Mouse (Mus musculus): Measurements from ENCODE around the gene Kif2c. TPM values are rescaled to one million over a fixed set of nuclear protein-coding genes. Genes with fewer than 3 reads are reported as not detected.
A peak's percentile ranks its signal among the peaks of the same experiment; 100 is the strongest.
"Not testable (repeated sequence)": the region's sequence is repeated elsewhere in the genome, so short reads cannot be mapped to it uniquely, and the experiment has no call there.

The Kif2c gene
- polyA plus RNA-seq, 1 experiment from 2014 or later = 47.7 TPM

GRCm38 (mm10) chr4:117214250-117214649 lies 31.8 kb upstream of the Kif2c start:
- Histone ChIP-seq H3K4me3 (no peak overlapping the region), H3K9me3 (replicated peaks) (no peaks in the 10 kb centered on the region), H3K27me3 (replicated peaks) (peaks cover 5% of the 10 kb centered on the region; the same call in 1 of the 2 replicates), H3K4me2 (no peak overlapping the region), H3K27ac (no peak overlapping the region), H3K4me1 (peaks cover 6% of the 10 kb centered on the region), H3K9ac (no peak overlapping the region), H3K36me3 (no peaks in the 10 kb centered on the region)
- ATAC-seq = no peak
- 73% methylated on average over 6 of the region's 6 CpGs for WGBS (ENCODE audit: insufficient replicate concordance)

GRCm38 (mm10) chr4:117210147-117211074 lies 28.0 kb upstream of the Kif2c start:
- Histone ChIP-seq H3K4me1 (no peaks in the 10 kb centered on the region), H3K27ac (no peak overlapping the region), H3K9ac (peak overlapping the region; percentile 7; the same call in 1 of the 2 replicates), H3K27me3 (replicated peaks) (peaks cover 9% of the 10 kb centered on the region), H3K36me3 (no peaks in the 10 kb centered on the region), H3K4me2 (peak overlapping the region; percentile 28), H3K9me3 (replicated peaks) (no peaks in the 10 kb centered on the region), H3K4me3 (no peak overlapping the region)
- WGBS (ENCODE audit: insufficient replicate concordance) = 3% methylated on average over 20 of the region's 20 CpGs
- peak; percentile 84 for ATAC-seq

- Histone ChIP-seq H3K4me2 (no peak overlapping the region), H3K27ac (no peak overlapping the region), H3K27me3 (replicated peaks) (peaks cover 4% of the 10 kb centered on the region; the same call in 1 of the 2 replicates), H3K4me3 (no peak overlapping the region), H3K4me1 (no peaks in the 10 kb centered on the region), H3K9ac (no peak overlapping the region), H3K9me3 (replicated peaks) (no peaks in the 10 kb centered on the region), H3K36me3 (no peaks in the 10 kb centered on the region)
- 72% methylated on average over 6 of the region's 6 CpGs for WGBS (ENCODE audit: insufficient replicate concordance)
- no peak for ATAC-seq
Observed at GRCm38 (mm10) chr4:117209592-117209991, 27.2 kb upstream of the Kif2c start.

- H3K27me3 ChIP-seq (replicated peaks) = no peaks in the 10 kb centered on the region
- 61% methylated on average over 4 of the region's 4 CpGs for WGBS (ENCODE audit: insufficient replicate concordance)
- no peak overlapping the region for H3K4me3 ChIP-seq
- ATAC-seq = 0 out of 2 replicates have a peak, but pooled peaks have one; percentile 2
- H3K9me3 ChIP-seq (replicated peaks) = no peaks in the 10 kb centered on the region
- peaks cover 7% of the 10 kb centered on the region; the same call in 1 of the 2 replicates for H3K4me1 ChIP-seq
- no peak overlapping the region for H3K9ac ChIP-seq
- no peak overlapping the region for H3K27ac ChIP-seq
- H3K4me2 ChIP-seq = peak overlapping the region; percentile 47; the same call in 1 of the 2 replicates
- H3K36me3 ChIP-seq = no peaks in the 10 kb centered on the region
Observed at GRCm38 (mm10) chr4:117202992-117203354, 20.5 kb upstream of the Kif2c start.

GRCm38 (mm10) chr4:117202046-117202991 lies 19.9 kb upstream of the Kif2c start:
- WGBS (ENCODE audit: insufficient replicate concordance) = 1% methylated on average over 25 of the region's 25 CpGs
- Histone ChIP-seq H3K4me3 (peak overlapping the region; percentile 5; the same call in 1 of the 2 replicates), H3K36me3 (no peaks in the 10 kb centered on the region), H3K9ac (no peak overlapping the region), H3K4me1 (peaks cover 7% of the 10 kb centered on the region; the same call in 1 of the 2 replicates), H3K9me3 (replicated peaks) (no peaks in the 10 kb centered on the region), H3K27me3 (replicated peaks) (no peaks in the 10 kb centered on the region), H3K4me2 (peak overlapping the region; percentile 47), H3K27ac (no peak overlapping the region)
- peak; percentile 92 for ATAC-seq

GRCm38 (mm10) chr4:117191804-117192203 lies 9.4 kb upstream of the Kif2c start:
- 88% methylated on average over 14 of the region's 14 CpGs for WGBS (ENCODE audit: insufficient replicate concordance)
- Histone ChIP-seq H3K9me3 (replicated peaks) (0 out of 2 replicates have a peak, but pooled peaks cover 3% of the 10 kb centered on the region), H3K36me3 (no peaks in the 10 kb centered on the region), H3K27me3 (replicated peaks) (no peaks in the 10 kb centered on the region), H3K9ac (0 out of 2 replicates have a peak overlapping the region, but pooled peaks have one; percentile 66), H3K27ac (no peak overlapping the region), H3K4me3 (no peak overlapping the region), H3K4me2 (no peak overlapping the region), H3K4me1 (peaks cover 18% of the 10 kb centered on the region)
- ATAC-seq = no peak

GRCm38 (mm10) chr4:117190660-117191059 lies 8.2 kb upstream of the Kif2c start:
- Histone ChIP-seq H3K36me3 (no peaks in the 10 kb centered on the region), H3K27me3 (replicated peaks) (no peaks in the 10 kb centered on the region), H3K4me1 (peaks cover 18% of the 10 kb centered on the region), H3K9me3 (replicated peaks) (0 out of 2 replicates have a peak, but pooled peaks cover 3% of the 10 kb centered on the region), H3K27ac (peak overlapping the region; percentile 82), H3K4me2 (peak overlapping the region; percentile 65), H3K9ac (peak overlapping the region; percentile 66), H3K4me3 (no peak overlapping the region)
- 59% methylated on average over 7 of the region's 7 CpGs for WGBS (ENCODE audit: insufficient replicate concordance)
- no peak for ATAC-seq

- Histone ChIP-seq H3K27ac (peak overlapping the region; percentile 82), H3K4me3 (peak overlapping the region; percentile 50), H3K9ac (peak overlapping the region; percentile 66), H3K4me2 (peak overlapping the region; percentile 65), H3K36me3 (no peaks in the 10 kb centered on the region), H3K4me1 (peaks cover 18% of the 10 kb centered on the region), H3K9me3 (replicated peaks) (0 out of 2 replicates have a peak, but pooled peaks cover 3% of the 10 kb centered on the region), H3K27me3 (replicated peaks) (peaks cover 5% of the 10 kb centered on the region)
- under 1% methylated on average over 9 of the region's 9 CpGs for WGBS (ENCODE audit: insufficient replicate concordance)
- ATAC-seq = peak; percentile 89
Observed at GRCm38 (mm10) chr4:117189856-117190543, 7.6 kb upstream of the Kif2c start.

- Histone ChIP-seq H3K9me3 (replicated peaks) (0 out of 2 replicates have a peak, but pooled peaks cover 3% of the 10 kb centered on the region), H3K27me3 (replicated peaks) (peaks cover 5% of the 10 kb centered on the region), H3K4me1 (peaks cover 18% of the 10 kb centered on the region), H3K27ac (peak overlapping the region; percentile 82), H3K4me3 (peak overlapping the region; percentile 50), H3K36me3 (no peaks in the 10 kb centered on the region), H3K4me2 (peak overlapping the region; percentile 65), H3K9ac (peak overlapping the region; percentile 66)
- ATAC-seq = peak; percentile 62
- 2% methylated on average over 16 of the region's 16 CpGs for WGBS (ENCODE audit: insufficient replicate concordance)
Observed at GRCm38 (mm10) chr4:117189382-117189855, 7.0 kb upstream of the Kif2c start.

- peak overlapping the region; percentile 66 for H3K9ac ChIP-seq
Observed at GRCm38 (mm10) chr4:117188969-117189368, 6.5 kb upstream of the Kif2c start.

GRCm38 (mm10) chr4:117182759-117183096 lies 289 bp upstream of the Kif2c start:
- not testable (repeated sequence) for H3K27me3 ChIP-seq (replicated peaks); H3K9me3 ChIP-seq (replicated peaks)
- H3K4me3 ChIP-seq = peak overlapping the region; percentile 91
- WGBS (ENCODE audit: insufficient replicate concordance) = 12% methylated on average over 9 of the region's 9 CpGs
- ATAC-seq = peak; percentile 67
- peak overlapping the region; percentile 87 for H3K27ac ChIP-seq
- peaks cover 23% of the 10 kb centered on the region for H3K4me1 ChIP-seq
- peaks cover 27% of the 10 kb centered on the region for H3K36me3 ChIP-seq
- H3K9ac ChIP-seq = peak overlapping the region; percentile 83
- peak overlapping the region; percentile 76 for H3K4me2 ChIP-seq

More at GRCm38 (mm10) chr4:117188969-117189368, 6.5 kb upstream of the Kif2c start:
- Histone ChIP-seq H3K4me1 (peaks cover 18% of the 10 kb centered on the region), H3K27ac (peak overlapping the region; percentile 82), H3K9me3 (replicated peaks) (0 out of 2 replicates have a peak, but pooled peaks cover 3% of the 10 kb centered on the region), H3K4me2 (peak overlapping the region; percentile 65), H3K4me3 (peak overlapping the region; percentile 50), H3K27me3 (replicated peaks) (peaks cover 5% of the 10 kb centered on the region), H3K36me3 (no peaks in the 10 kb centered on the region)
- no peak for ATAC-seq
- 49% methylated on average over 3 of the region's 3 CpGs for WGBS (ENCODE audit: insufficient replicate concordance)
